Mouse (Mus musculus): ENCODE results near the gene Fads1.
"Not testable (repeated sequence)": the region's sequence is repeated elsewhere in the genome, so short reads cannot be mapped to it uniquely, and the experiment has no call there.

DNA sequence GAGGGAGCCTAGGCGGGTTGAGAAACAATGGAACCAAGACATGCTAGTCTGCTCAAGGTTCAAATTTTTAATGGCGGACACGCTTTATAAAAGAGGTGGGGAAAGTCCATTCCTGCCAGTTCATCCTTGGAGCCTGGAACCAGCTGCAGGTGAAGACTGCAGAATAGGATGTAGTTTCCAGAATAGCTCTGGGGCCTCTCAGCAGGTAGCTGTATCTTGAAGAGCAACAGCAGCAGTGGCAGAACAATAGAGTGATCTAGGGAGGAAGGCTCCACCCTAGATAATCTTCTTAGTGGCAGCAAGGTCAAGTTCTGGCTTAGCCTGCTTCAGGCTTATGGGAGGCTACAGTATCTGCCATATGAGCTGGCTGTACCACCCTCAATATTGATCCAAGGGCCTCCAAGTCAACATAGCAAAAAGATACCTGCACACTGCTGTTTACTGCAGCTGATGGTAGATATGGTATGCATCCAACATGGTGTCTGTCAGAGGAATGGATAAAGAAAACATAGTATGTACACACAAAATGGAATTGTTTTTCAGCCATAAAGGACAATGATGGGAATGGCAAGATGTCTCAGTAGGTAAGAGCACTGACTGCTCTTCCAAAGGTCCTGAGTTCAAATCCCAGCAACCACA, 12.9 kb upstream of the Fads1 start:
- TF ChIP-seq POLR2A, CTCF (IDR thresholded peaks at IDR 0.05; ENCODE audit: insufficient read depth, low read depth, low read length): not testable (repeated sequence)
